Mouse (Mus musculus) kidney, adult 2 months (tissue): ENCODE results near the gene Rnase12. TPM values are rescaled to one million over a fixed set of nuclear protein-coding genes. Genes with fewer than 3 reads are reported as not detected.

Source experiments
- DNase-seq: peaks from one replicate; pipeline ENCODE4 v3.0.0; 2021
- H3K27ac ChIP-seq: fragments of 200-500 bp; 2 replicates; pipeline ENCODE4 v1.5.1; 2012; ENCODE audit warnings: low read depth, low read length, control low read depth, inconsistent platforms; ENCODE audit not compliant: insufficient read depth
- H3K27me3 ChIP-seq: fragments of 200-500 bp; replicated peaks from 2 replicates; pipeline ENCODE4 v1.6.1; 2012; ENCODE audit warnings: mild to moderate bottlenecking, moderate library complexity, low read length, inconsistent platforms; ENCODE audit not compliant: control insufficient read depth, insufficient read depth
- H3K36me3 ChIP-seq: fragments of 200-500 bp; 2 replicates; pipeline ENCODE4 v1.6.1; 2012; ENCODE audit warnings: mild to moderate bottlenecking, moderate library complexity, low read length, inconsistent platforms; ENCODE audit not compliant: control insufficient read depth, insufficient read depth
- H3K4me1 ChIP-seq: fragments of 200-500 bp; 2 replicates; pipeline ENCODE4 v1.6.1; 2011; ENCODE audit warnings: low read length; ENCODE audit not compliant: control insufficient read depth, insufficient read depth
- H3K4me3 ChIP-seq: fragments of 200-500 bp; 2 replicates; pipeline ENCODE4 v1.5.1; 2011; ENCODE audit warnings: mild to moderate bottlenecking, low read depth, low read length, control low read depth; ENCODE audit not compliant: insufficient read depth
- CTCF ChIP-seq: fragments of 200-500 bp; conservative IDR thresholded peaks from 2 replicates; pipeline ENCODE4 v1.5.1; 2011; ENCODE audit warnings: low read depth, mild to moderate bottlenecking, control low read depth, low read length, moderate library complexity, mixed read lengths; ENCODE audit not compliant: insufficient read depth, insufficient read length
- POLR2A ChIP-seq: fragments of 200-500 bp; IDR thresholded peaks from one replicate; pipeline ENCODE4 v1.6.1; 2011; ENCODE audit warnings: low read depth, low read length, control low read depth
- WGBS: fragments of 180-500 bp; shearing (Covaris S2); methylation state at CpG from one replicate; pipeline ENCODE4 v1.1.7; 2018; 5-methylcytosine and 5-hydroxymethylcytosine counted together
- polyA plus RNA-seq: library from polyadenylated mRNA; depleted of rRNA; stranded (reverse); fragments of >200 nt; gene quantifications from 2 replicates; pipeline ENCODE4 v1.2.3, GENCODE M21; 2012

Gene Rnase12
- polyA plus RNA-seq, 1 experiment, result not detected

- no peak overlapping the region for H3K27ac ChIP-seq
These were observed 38.5 kb upstream of the Rnase12 start for GRCm38 (mm10) chr14:51095736-51096524.

GRCm38 (mm10) chr14:51094921-51095320 lies 37.5 kb upstream of the Rnase12 start:
- no peak for DNase-seq

More at GRCm38 (mm10) chr14:51095736-51096524, 38.5 kb upstream of the Rnase12 start:
- Histone ChIP-seq H3K27me3 (no peaks in the 10 kb centered on the region), H3K36me3 (no peaks in the 10 kb centered on the region), H3K4me1 (no peaks in the 10 kb centered on the region; the same call in 1 of the 2 replicates), H3K4me3 (no peak overlapping the region)
- peak; percentile 76 for DNase-seq
- TF ChIP-seq POLR2A (no peak), CTCF (no peak)
- WGBS, result 33% methylated on average over 9 of the region's 9 CpGs

GRCm38 (mm10) chr14:51094096-51094875 lies 36.8 kb upstream of the Rnase12 start:
- no peak overlapping the region for H3K27ac ChIP-seq
- DNase-seq, result no peak
- WGBS, result 83% methylated on average over 5 of the region's 5 CpGs

More at GRCm38 (mm10) chr14:51094921-51095320, 37.5 kb upstream of the Rnase12 start:
- H3K4me3 ChIP-seq, result no peak overlapping the region
- H3K27ac ChIP-seq, result no peak overlapping the region
- H3K36me3 ChIP-seq, result no peaks in the 10 kb centered on the region
- no peaks in the 10 kb centered on the region; the same call in 1 of the 2 replicates for H3K4me1 ChIP-seq
- no peaks in the 10 kb centered on the region for H3K27me3 ChIP-seq
- WGBS, result 87% methylated on average over 9 of the region's 9 CpGs
- TF ChIP-seq POLR2A, result no peak
- TF ChIP-seq CTCF, result no peak

GRCm38 (mm10) chr14:51093496-51093895 lies 36.0 kb upstream of the Rnase12 start:
- Histone ChIP-seq H3K4me1 (no peaks in the 10 kb centered on the region; the same call in 1 of the 2 replicates), H3K27ac (no peak overlapping the region), H3K36me3 (no peaks in the 10 kb centered on the region), H3K27me3 (no peaks in the 10 kb centered on the region), H3K4me3 (no peak overlapping the region)
- peak; percentile 18 for DNase-seq
- TF ChIP-seq POLR2A (no peak), CTCF (no peak)
- WGBS, result 39% methylated on average over 3 of the region's 3 CpGs

More at GRCm38 (mm10) chr14:51094096-51094875, 36.8 kb upstream of the Rnase12 start:
- H3K36me3 ChIP-seq, result no peaks in the 10 kb centered on the region
- no peak overlapping the region for H3K4me3 ChIP-seq
- no peaks in the 10 kb centered on the region; the same call in 1 of the 2 replicates for H3K4me1 ChIP-seq
- TF ChIP-seq CTCF (no peak), POLR2A (no peak)
- H3K27me3 ChIP-seq, result no peaks in the 10 kb centered on the region

GRCm38 (mm10) chr14:51092073-51092620 lies 34.7 kb upstream of the Rnase12 start:
- Histone ChIP-seq H3K27me3 (no peaks in the 10 kb centered on the region), H3K27ac (no peak overlapping the region), H3K36me3 (no peaks in the 10 kb centered on the region), H3K4me1 (no peaks in the 10 kb centered on the region; the same call in 1 of the 2 replicates), H3K4me3 (no peak overlapping the region)
- DNase-seq, result no peak
- WGBS, result 60% methylated on average over 8 of the region's 8 CpGs
- no peak for TF ChIP-seq CTCF
- no peak for TF ChIP-seq POLR2A

GRCm38 (mm10) chr14:51090921-51091900 lies 33.8 kb upstream of the Rnase12 start, which contains the start of the genes Rnase4 and Ang:
Rnase4 (plus strand) TSS chr14:51091077.
Ang (plus strand) TSS chr14:51091150.
- Histone ChIP-seq H3K27ac (peak within 1 kb of the TSS; percentile 78), H3K27me3 (no peaks in the 10 kb centered on the region), H3K4me1 (no peaks in the 10 kb centered on the region; the same call in 1 of the 2 replicates), H3K36me3 (no peaks in the 10 kb centered on the region), H3K4me3 (peak within 1 kb of the TSS; percentile 80)
- no peak for TF ChIP-seq POLR2A
- TF ChIP-seq CTCF, result no peak
- WGBS, result 14% methylated on average over 33 of the region's 33 CpGs
- DNase-seq, result peak; percentile 44
